Mouse (Mus musculus) neural tube, embryonic 11.5 days (tissue): ENCODE data around the gene Cerkl. TPM values are rescaled to one million over a fixed set of nuclear protein-coding genes. Genes with fewer than 3 reads are reported as not detected.

Experiments used
- ATAC-seq: fragments of 200-750 bp; cut with Nextera tagmentation; 2 replicates; pipeline ENCODE4 v1.8.0; 2017; ENCODE audit warnings: moderate number of reproducible peaks, mild to moderate bottlenecking, moderate TSS enrichment, moderate library complexity; ENCODE audit not compliant: insufficient read depth, low FRiP score, low TSS enrichment
- DNase-seq: peaks from one replicate; pipeline ENCODE4 v3.0.0-alpha.2; 2015; ENCODE audit warnings: low spot score
- H3K27ac ChIP-seq: fragments of 300-500 bp; sonication (generic); 2 replicates; pipeline ENCODE4 v1.5.1; 2014; ENCODE audit warnings: low read depth, mild to moderate bottlenecking, low read length
- H3K27me3 ChIP-seq: fragments of 300-500 bp; sonication (generic); 2 replicates; pipeline ENCODE4 v1.6.1; 2014; ENCODE audit warnings: mild to moderate bottlenecking, low read length, mixed read lengths; ENCODE audit not compliant: control insufficient read depth, insufficient read depth
- H3K36me3 ChIP-seq: fragments of 300-500 bp; sonication (generic); 2 replicates; pipeline ENCODE4 v1.6.1; 2014; ENCODE audit warnings: mild to moderate bottlenecking, low read length, moderate library complexity, mixed read lengths; ENCODE audit not compliant: control insufficient read depth, insufficient read depth
- H3K4me1 ChIP-seq: fragments of 300-500 bp; sonication (generic); 2 replicates; pipeline ENCODE4 v1.6.1; 2014; ENCODE audit warnings: low read length, mixed read lengths; ENCODE audit not compliant: control insufficient read depth, insufficient read depth
- H3K4me2 ChIP-seq: fragments of 300-500 bp; sonication (generic); 2 replicates; pipeline ENCODE4 v1.6.1; 2014; ENCODE audit warnings: low read depth, mild to moderate bottlenecking, moderate library complexity
- H3K4me3 ChIP-seq: fragments of 300-500 bp; sonication (generic); 2 replicates; pipeline ENCODE4 v1.5.1; 2014; ENCODE audit warnings: low read depth, low read length
- H3K9ac ChIP-seq: fragments of 300-500 bp; sonication (generic); 2 replicates; pipeline ENCODE4 v1.6.1; 2014; ENCODE audit warnings: mild to moderate bottlenecking, low read length
- H3K9me3 ChIP-seq: fragments of 300-500 bp; sonication (generic); 2 replicates; pipeline ENCODE4 v1.6.1; 2016; ENCODE audit warnings: low read length; ENCODE audit not compliant: control insufficient read depth
- WGBS: fragments of 180-500 bp; shearing (Covaris S2); extraction: QIAGEN DNeasy Blood & Tissue Kit; methylation state at CpG from one replicate; pipeline ENCODE4 v1.1.7; 2014; 5-methylcytosine and 5-hydroxymethylcytosine counted together
- polyA plus RNA-seq: library from polyadenylated mRNA; unstranded; fragments of >200 nt; fragmentation: Nextera tagmentation; extraction: Ambion mirVana; gene quantifications from 2 replicates; pipeline ENCODE4 v1.2.1, GENCODE M21; 2014

Cerkl gene
- polyA plus RNA-seq, 1 experiment from 2014 or later, result 6.2 TPM

- DNase-seq (no peak), ATAC-seq (no peak)
Measured at GRCm38 (mm10) chr2:79284206-79284605, 172.4 kb downstream of the Cerkl start.

More at GRCm38 (mm10) chr2:79284206-79284605, 172.4 kb downstream of the Cerkl start:
- no peaks in the 10 kb centered on the region for H3K4me1 ChIP-seq
- no peaks in the 10 kb centered on the region for H3K36me3 ChIP-seq
- 83% methylated on average over 4 of the region's 4 CpGs for WGBS
- H3K4me3 ChIP-seq, result no peak overlapping the region
- no peak overlapping the region for H3K9ac ChIP-seq
- no peaks in the 10 kb centered on the region for H3K27me3 ChIP-seq
- no peak overlapping the region for H3K27ac ChIP-seq
- H3K9me3 ChIP-seq, result no peaks in the 10 kb centered on the region
- H3K4me2 ChIP-seq, result no peak overlapping the region

Other genes with a start within 250 kb of the Cerkl start
- gene Itga4, start 201.4 kb downstream of the Cerkl start, polyA plus RNA-seq, result 7.9 and 8.0 TPM in 2 replicates
- gene Neurod1, start within 50 bp of the Cerkl start, polyA plus RNA-seq, result 31.8 and 44.8 TPM in 2 replicates
- 10.0 and 12.2 TPM in 2 replicates for gene Itprid2, start 178.6 kb upstream of the Cerkl start, polyA plus RNA-seq